Mouse (Mus musculus) lung, embryonic 15.5 days (tissue): ENCODE data around the gene Ppil1. TPM values are rescaled to one million over a fixed set of nuclear protein-coding genes. Genes with fewer than 3 reads are reported as not detected.

ENCODE experiments used
- ATAC-seq: fragments of 200-750 bp; cut with Nextera tagmentation; 2 replicates; pipeline ENCODE4 v1.8.0; 2017; ENCODE audit warnings: moderate number of reproducible peaks, borderline replicate concordance; ENCODE audit not compliant: low FRiP score, low TSS enrichment; ENCODE audit errors: extremely low read depth
- H3K27ac ChIP-seq: fragments of 300-500 bp; sonication (generic); 2 replicates; pipeline ENCODE4 v1.5.1; 2015; ENCODE audit warnings: moderate library complexity, mild to moderate bottlenecking, inconsistent platforms
- H3K27me3 ChIP-seq: fragments of 300-500 bp; sonication (generic); 2 replicates; pipeline ENCODE4 v1.6.1; 2015; ENCODE audit warnings: inconsistent platforms
- H3K36me3 ChIP-seq: fragments of 300-500 bp; sonication (generic); 2 replicates; pipeline ENCODE4 v1.6.1; 2015; ENCODE audit warnings: inconsistent platforms
- H3K4me1 ChIP-seq: fragments of 300-500 bp; sonication (generic); 2 replicates; pipeline ENCODE4 v1.6.1; 2015; ENCODE audit warnings: inconsistent platforms
- H3K4me2 ChIP-seq: fragments of 300-500 bp; sonication (generic); 2 replicates; pipeline ENCODE4 v1.6.1; 2015; ENCODE audit warnings: inconsistent platforms, mild to moderate bottlenecking, moderate library complexity
- H3K4me3 ChIP-seq: fragments of 300-500 bp; sonication (generic); 2 replicates; pipeline ENCODE4 v1.5.1; 2015; ENCODE audit warnings: mild to moderate bottlenecking, inconsistent platforms
- H3K9ac ChIP-seq: fragments of 300-500 bp; sonication (generic); 2 replicates; pipeline ENCODE4 v1.6.1; 2015; ENCODE audit warnings: inconsistent platforms
- H3K9me3 ChIP-seq: fragments of 300-500 bp; sonication (generic); 2 replicates; pipeline ENCODE4 v1.6.1; 2016; ENCODE audit warnings: inconsistent platforms
- WGBS: fragments of 180-500 bp; shearing (Covaris S2); methylation state at CpG from one replicate; pipeline ENCODE4 v1.1.7; 2015; 5-methylcytosine and 5-hydroxymethylcytosine counted together
- polyA plus RNA-seq: library from polyadenylated mRNA; unstranded; fragments of >200 nt; fragmentation: Nextera tagmentation; extraction: Ambion mirVana; gene quantifications from 2 replicates; pipeline ENCODE4 v1.2.1, GENCODE M21; 2015

Gene Ppil1
- polyA plus RNA-seq, 1 experiment from 2014 or later, result 174 TPM

DNA sequence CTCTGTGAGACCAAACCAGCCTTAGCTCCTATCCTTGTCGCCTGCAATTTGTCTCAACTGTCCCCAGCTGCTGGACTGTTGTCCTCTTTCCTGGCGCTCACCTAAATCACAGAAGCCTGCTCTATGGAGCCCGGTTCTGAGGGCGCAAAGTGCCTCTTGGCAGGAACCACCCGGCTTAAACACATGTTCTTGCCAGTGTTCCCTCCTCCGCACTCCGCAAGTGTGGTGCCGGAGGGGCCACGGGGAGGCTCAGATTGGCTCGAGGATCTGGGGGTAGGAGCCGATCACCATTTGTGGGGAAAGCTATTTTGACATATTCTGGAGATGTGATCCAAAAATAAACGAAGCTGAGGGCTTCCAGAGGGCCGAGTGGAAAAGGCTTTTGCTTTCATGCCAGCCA is 16.1 kb downstream of the Ppil1 start:
- Histone ChIP-seq H3K9me3 (no peaks in the 10 kb centered on the region), H3K4me3 (no peak overlapping the region), H3K9ac (no peak overlapping the region), H3K4me2 (no peak overlapping the region), H3K4me1 (peaks cover 66% of the 10 kb centered on the region), H3K27me3 (no peaks in the 10 kb centered on the region; the same call in 1 of the 2 replicates), H3K27ac (peak overlapping the region; percentile 25; the same call in 1 of the 2 replicates), H3K36me3 (peaks cover 21% of the 10 kb centered on the region)
- 65% methylated on average over 13 of the region's 13 CpGs for WGBS
- ATAC-seq, result no peak

DNA sequence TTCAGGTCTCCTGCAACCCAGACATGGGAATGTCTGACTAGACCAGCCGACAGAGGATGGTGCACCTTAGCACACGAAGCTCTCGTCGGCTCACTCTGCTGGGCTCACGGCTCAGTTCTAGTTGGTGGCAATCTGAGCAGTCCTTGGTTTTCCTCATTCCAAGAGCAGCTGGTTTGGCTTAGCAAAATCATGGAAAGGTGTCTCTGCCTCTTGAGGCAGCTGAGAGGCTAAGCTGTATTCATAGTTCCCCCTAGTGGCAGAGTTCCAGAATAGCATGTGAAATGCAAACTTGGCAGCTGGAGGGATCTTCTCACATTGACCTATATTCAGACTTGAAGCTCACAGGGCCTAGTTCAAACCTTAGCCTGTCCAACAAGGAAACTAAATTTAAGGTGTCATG is 17.4 kb downstream of the Ppil1 start:
- Histone ChIP-seq H3K4me2 (no peak overlapping the region), H3K4me1 (peaks cover 53% of the 10 kb centered on the region), H3K27ac (no peak overlapping the region), H3K9me3 (no peaks in the 10 kb centered on the region), H3K27me3 (peaks cover 1% of the 10 kb centered on the region; the same call in 1 of the 2 replicates), H3K4me3 (no peak overlapping the region), H3K9ac (no peak overlapping the region), H3K36me3 (peaks cover 19% of the 10 kb centered on the region)
- ATAC-seq, result peak; percentile 57
- 17% methylated on average over 5 of the region's 5 CpGs for WGBS

DNA sequence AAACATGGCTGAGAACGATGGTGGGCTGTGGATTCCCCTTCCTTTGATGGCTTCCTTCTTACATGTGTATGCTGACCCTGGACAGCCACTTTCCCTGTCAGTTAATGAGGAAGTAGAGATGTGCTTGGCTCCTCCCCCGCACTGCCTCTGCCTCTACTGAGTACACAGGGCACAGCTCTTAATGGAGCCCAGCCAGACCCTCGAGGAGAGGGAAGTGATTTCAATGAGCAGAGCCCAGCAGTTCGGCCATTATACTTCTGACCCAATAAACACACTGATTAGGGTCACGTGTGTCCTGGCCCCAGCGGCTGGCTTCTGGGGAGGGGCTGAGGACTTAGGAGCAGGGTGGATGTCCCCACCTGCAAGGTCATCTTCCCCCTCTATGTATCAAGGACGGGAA is 18.3 kb downstream of the Ppil1 start:
- no peaks in the 10 kb centered on the region for H3K9me3 ChIP-seq
- H3K4me3 ChIP-seq, result no peak overlapping the region
- H3K36me3 ChIP-seq, result peaks cover 13% of the 10 kb centered on the region
- peaks cover 44% of the 10 kb centered on the region for H3K4me1 ChIP-seq
- peaks cover 2% of the 10 kb centered on the region; the same call in 1 of the 2 replicates for H3K27me3 ChIP-seq
- H3K27ac ChIP-seq, result no peak overlapping the region
- no peak for ATAC-seq
- WGBS, result 32% methylated on average over 7 of the region's 7 CpGs
- H3K4me2 ChIP-seq, result no peak overlapping the region
- no peak overlapping the region for H3K9ac ChIP-seq

DNA sequence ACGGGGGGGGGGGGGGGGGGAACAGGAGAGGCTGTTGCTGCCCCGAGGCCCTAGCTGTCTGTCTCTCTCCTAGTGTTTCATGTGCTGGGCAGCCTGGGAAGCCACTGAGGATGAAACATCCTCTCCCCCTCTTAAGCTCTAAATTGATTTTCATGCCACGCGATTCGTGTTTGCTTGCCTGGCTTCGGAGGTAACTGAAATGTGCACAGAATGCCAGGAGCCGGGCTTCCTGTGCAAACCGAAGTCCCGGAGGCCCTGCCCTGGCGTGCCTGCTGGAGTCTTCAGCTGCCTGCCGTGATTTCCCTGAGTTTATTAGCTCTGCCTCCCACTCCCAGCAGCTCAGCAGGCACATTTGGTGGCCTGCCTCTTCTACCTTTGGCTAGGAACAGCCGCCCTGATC is 19.1 kb downstream of the Ppil1 start:
- H3K4me3 ChIP-seq, result no peak overlapping the region
- ATAC-seq, result no peak
- no peaks in the 10 kb centered on the region for H3K9me3 ChIP-seq
- no peak overlapping the region for H3K4me2 ChIP-seq
- peaks cover 6% of the 10 kb centered on the region; the same call in 1 of the 2 replicates for H3K27me3 ChIP-seq
- H3K36me3 ChIP-seq, result peaks cover 8% of the 10 kb centered on the region
- H3K27ac ChIP-seq, result no peak overlapping the region
- H3K4me1 ChIP-seq, result peaks cover 36% of the 10 kb centered on the region
- WGBS, result 27% methylated on average over 10 of the region's 12 CpGs
- H3K9ac ChIP-seq, result no peak overlapping the region

- Histone ChIP-seq H3K27me3 (peaks cover 52% of the 10 kb centered on the region), H3K4me2 (peak overlapping the region; percentile 100), H3K4me3 (peak overlapping the region; percentile 60), H3K9ac (peak overlapping the region; percentile 46), H3K36me3 (no peaks in the 10 kb centered on the region), H3K4me1 (peaks cover 19% of the 10 kb centered on the region), H3K27ac (no peak overlapping the region), H3K9me3 (no peaks in the 10 kb centered on the region)
- WGBS, result 3% methylated on average over 23 of the region's 23 CpGs
- 0 out of 2 replicates have a peak, but pooled peaks have one; percentile 15 for ATAC-seq
Observed at GRCm38 (mm10) chr17:29238421-29238945, 25.5 kb downstream of the Ppil1 start.

- no peaks in the 10 kb centered on the region for H3K9me3 ChIP-seq
- H3K27me3 ChIP-seq, result peaks cover 52% of the 10 kb centered on the region
- no peaks in the 10 kb centered on the region for H3K36me3 ChIP-seq
- no peak within 1 kb of the TSS for H3K27ac ChIP-seq
- peak within 1 kb of the TSS; percentile 60 for H3K4me3 ChIP-seq
- ATAC-seq, result peak; percentile 37; the same call in 1 of the 2 replicates
- WGBS, result under 1% methylated on average over 52 of the region's 73 CpGs
- H3K4me2 ChIP-seq, result peak within 1 kb of the TSS; percentile 100
- peak within 1 kb of the TSS; percentile 46 for H3K9ac ChIP-seq
- peaks cover 22% of the 10 kb centered on the region for H3K4me1 ChIP-seq
Observed at GRCm38 (mm10) chr17:29237772-29238420, 26.1 kb downstream of the Ppil1 start, which contains the start of gene Cpne5. Gene Cpne5 (minus strand): TSS chr17:29238167.

- peaks cover 52% of the 10 kb centered on the region for H3K27me3 ChIP-seq
- no peaks in the 10 kb centered on the region for H3K9me3 ChIP-seq
- H3K4me2 ChIP-seq, result peak overlapping the region; percentile 100
- ATAC-seq, result no peak
- peaks cover 22% of the 10 kb centered on the region for H3K4me1 ChIP-seq
- H3K4me3 ChIP-seq, result peak overlapping the region; percentile 60
- no peak overlapping the region for H3K27ac ChIP-seq
- H3K36me3 ChIP-seq, result no peaks in the 10 kb centered on the region
- H3K9ac ChIP-seq, result peak overlapping the region; percentile 46
- 2% methylated on average over 32 of the region's 32 CpGs for WGBS
Observed at GRCm38 (mm10) chr17:29237267-29237771, 26.7 kb downstream of the Ppil1 start.

DNA sequence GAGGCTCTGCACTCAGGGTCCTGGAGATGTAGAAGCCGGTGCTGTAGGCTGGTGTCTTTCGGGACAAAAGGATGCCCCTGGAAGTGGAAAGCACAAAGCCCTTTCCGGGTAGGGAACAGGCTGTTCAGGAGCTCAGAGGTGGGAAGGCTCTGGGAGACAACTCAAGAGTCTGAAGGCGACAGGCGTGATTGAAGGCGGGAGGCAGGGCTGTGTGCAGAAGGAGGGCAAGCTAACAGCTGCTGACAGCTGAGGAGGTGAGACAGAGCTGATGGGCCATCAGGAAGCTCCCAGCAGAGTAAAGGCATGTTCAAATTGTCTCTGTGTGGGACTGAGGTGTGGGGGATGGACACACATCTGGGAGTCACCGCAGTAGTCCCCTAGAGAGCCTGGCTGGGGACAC is 27.9 kb downstream of the Ppil1 start:
- WGBS, result 29% methylated on average over 7 of the region's 7 CpGs
- Histone ChIP-seq H3K36me3 (no peaks in the 10 kb centered on the region), H3K9me3 (no peaks in the 10 kb centered on the region), H3K27ac (no peak overlapping the region), H3K4me2 (no peak overlapping the region; the same call in 1 of the 2 replicates), H3K4me1 (peaks cover 22% of the 10 kb centered on the region), H3K4me3 (no peak overlapping the region), H3K27me3 (peaks cover 50% of the 10 kb centered on the region), H3K9ac (no peak overlapping the region)
- ATAC-seq, result no peak

DNA sequence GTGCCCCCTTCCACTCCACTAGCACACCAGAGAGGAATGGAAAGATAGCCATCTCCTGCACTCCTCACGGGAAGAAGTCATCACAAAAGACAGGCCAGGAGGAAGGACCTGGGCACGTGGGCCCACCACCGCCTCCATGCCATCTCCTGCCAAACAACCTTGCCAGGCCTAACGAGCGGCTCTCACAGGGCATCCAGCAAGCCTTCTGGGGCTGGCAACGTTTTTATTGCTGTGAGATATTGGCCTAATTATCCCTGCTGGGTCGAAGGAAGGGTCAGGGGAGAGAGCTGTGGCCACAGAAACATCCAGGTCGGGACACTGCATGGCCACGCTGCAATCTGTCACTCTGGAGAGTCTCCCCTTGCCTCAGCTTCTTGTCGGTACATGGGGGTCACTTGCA is 32.9 kb downstream of the Ppil1 start:
- Histone ChIP-seq H3K4me3 (no peak overlapping the region), H3K4me1 (peaks cover 5% of the 10 kb centered on the region; the same call in 1 of the 2 replicates), H3K9ac (no peak overlapping the region), H3K36me3 (no peaks in the 10 kb centered on the region), H3K4me2 (no peak overlapping the region), H3K9me3 (no peaks in the 10 kb centered on the region), H3K27me3 (peaks cover 12% of the 10 kb centered on the region), H3K27ac (no peak overlapping the region)
- 78% methylated on average over 10 of the region's 10 CpGs for WGBS
- ATAC-seq, result no peak

DNA sequence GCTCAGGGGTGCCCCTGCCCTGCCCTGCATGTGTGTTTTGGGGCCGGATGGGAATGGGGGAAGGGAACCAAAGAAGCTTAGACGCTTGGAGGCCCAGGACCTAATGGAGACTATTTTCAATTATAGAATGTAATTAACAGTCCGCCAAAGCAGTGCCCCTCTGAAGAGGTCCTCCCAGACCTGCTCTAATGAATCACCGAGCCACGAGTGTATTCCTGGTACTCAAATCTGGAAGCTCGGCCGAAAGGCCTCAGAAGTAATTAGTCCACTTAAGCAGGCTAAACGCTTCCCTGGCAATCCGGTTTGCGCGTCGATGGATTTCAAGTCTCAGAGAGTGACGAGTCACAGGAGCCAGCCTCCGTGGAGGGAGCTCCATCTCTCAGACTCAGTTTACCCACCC is 43.4 kb downstream of the Ppil1 start:
- no peaks in the 10 kb centered on the region for H3K27me3 ChIP-seq
- H3K27ac ChIP-seq, result no peak overlapping the region
- H3K4me1 ChIP-seq, result no peaks in the 10 kb centered on the region
- H3K36me3 ChIP-seq, result no peaks in the 10 kb centered on the region
- no peak overlapping the region for H3K4me2 ChIP-seq
- H3K9ac ChIP-seq, result no peak overlapping the region
- no peak for ATAC-seq
- no peaks in the 10 kb centered on the region for H3K9me3 ChIP-seq
- 80% methylated on average over 14 of the region's 14 CpGs for WGBS
- H3K4me3 ChIP-seq, result no peak overlapping the region

- Histone ChIP-seq H3K27me3 (no peaks in the 10 kb centered on the region), H3K36me3 (no peaks in the 10 kb centered on the region), H3K9ac (no peak overlapping the region), H3K4me2 (no peak overlapping the region), H3K27ac (no peak overlapping the region), H3K4me1 (peaks cover 6% of the 10 kb centered on the region; the same call in 1 of the 2 replicates), H3K4me3 (no peak overlapping the region), H3K9me3 (no peaks in the 10 kb centered on the region)
- no peak for ATAC-seq
- WGBS, result 55% methylated on average over 5 of the region's 5 CpGs
Observed at GRCm38 (mm10) chr17:29218017-29218416, 46.0 kb downstream of the Ppil1 start.

GRCm38 (mm10) chr17:29216078-29216477 is 47.9 kb downstream of the Ppil1 start:
- WGBS, result 56% methylated on average over 7 of the region's 7 CpGs
- Histone ChIP-seq H3K27me3 (no peaks in the 10 kb centered on the region), H3K9me3 (no peaks in the 10 kb centered on the region), H3K4me3 (no peak overlapping the region), H3K36me3 (no peaks in the 10 kb centered on the region), H3K4me1 (peaks cover 6% of the 10 kb centered on the region; the same call in 1 of the 2 replicates), H3K9ac (no peak overlapping the region), H3K27ac (no peak overlapping the region), H3K4me2 (no peak overlapping the region)
- no peak for ATAC-seq
